Mouse (Mus musculus) lung, postnatal 0 days (tissue): ENCODE measurements around the gene Osbpl8. TPM values are rescaled to one million over a fixed set of nuclear protein-coding genes. Genes with fewer than 3 reads are reported as not detected.
A peak's percentile ranks its signal among the peaks of the same experiment; 100 is the strongest.
"Not testable (repeated sequence)": the region's sequence is repeated elsewhere in the genome, so short reads cannot be mapped to it uniquely, and the experiment has no call there.

Source experiments
- ATAC-seq: fragments of 200-750 bp; cut with Nextera tagmentation; 2 replicates; pipeline ENCODE4 v1.8.0; 2017; ENCODE audit warnings: moderate library complexity
- DNase-seq: peaks from one replicate; pipeline ENCODE4 v3.0.0-alpha.2; 2016; ENCODE audit warnings: low spot score
- H3K27ac ChIP-seq: fragments of 300-500 bp; sonication (generic); 2 replicates; pipeline ENCODE4 v1.5.1; 2014; ENCODE audit warnings: antibody characterized with exemption, mild to moderate bottlenecking, low read length, mixed read lengths
- H3K27me3 ChIP-seq: fragments of 300-500 bp; sonication (generic); replicated peaks from 2 replicates; pipeline ENCODE4 v1.6.1; 2014; ENCODE audit warnings: low read length, mixed read lengths; ENCODE audit not compliant: insufficient read depth
- H3K36me3 ChIP-seq: fragments of 300-500 bp; sonication (generic); 2 replicates; pipeline ENCODE4 v1.6.1; 2014; ENCODE audit warnings: low read length, mixed read lengths; ENCODE audit not compliant: insufficient read depth
- H3K4me1 ChIP-seq: fragments of 300-500 bp; sonication (generic); 2 replicates; pipeline ENCODE4 v1.6.1; 2014; ENCODE audit warnings: antibody characterized with exemption, low read depth, low read length, mixed read lengths; ENCODE audit not compliant: insufficient read depth
- H3K4me2 ChIP-seq: fragments of 300-500 bp; sonication (generic); replicated peaks from 2 replicates; pipeline ENCODE4 v1.6.1; 2014; ENCODE audit warnings: low read depth, mild to moderate bottlenecking, low read length, moderate library complexity, mixed read lengths
- H3K4me3 ChIP-seq: fragments of 300-500 bp; sonication (generic); 2 replicates; pipeline ENCODE4 v1.5.1; 2014; ENCODE audit warnings: low read depth, low read length
- H3K9ac ChIP-seq: fragments of 300-500 bp; sonication (generic); replicated peaks from 2 replicates; pipeline ENCODE4 v1.6.1; 2014; ENCODE audit warnings: low read depth, mild to moderate bottlenecking
- H3K9me3 ChIP-seq: fragments of 300-500 bp; sonication (generic); 2 replicates; pipeline ENCODE4 v1.6.1; 2016; ENCODE audit warnings: low read length, mixed read lengths
- CTCF ChIP-seq: IDR thresholded peaks from 2 replicates; pipeline ENCODE4 v1.5.1; 2016; ENCODE audit warnings: antibody characterized with exemption, mild to moderate bottlenecking
- EP300 ChIP-seq: IDR thresholded peaks from 2 replicates; pipeline ENCODE4 v1.6.1; 2016; ENCODE audit warnings: antibody characterized with exemption, mild to moderate bottlenecking, control low read depth
- WGBS: fragments of 180-500 bp; shearing (Covaris S2); extraction: QIAGEN DNeasy Blood & Tissue Kit; methylation state at CpG from one replicate; pipeline ENCODE4 v1.1.7; 2014; 5-methylcytosine and 5-hydroxymethylcytosine counted together
- polyA plus RNA-seq: library from polyadenylated mRNA; unstranded; fragments of >200 nt; fragmentation: Nextera tagmentation; extraction: Ambion mirVana; gene quantifications from 2 replicates; pipeline ENCODE4 v1.2.1, GENCODE M21; 2015

Osbpl8 gene
- polyA plus RNA-seq, 1 experiment from 2014 or later, result 12.9 TPM

GRCm38 (mm10) chr10:111133271-111133670, 31.3 kb upstream of the Osbpl8 start:
- 82% methylated on average over 5 of the region's 5 CpGs for WGBS
- no peaks in the 10 kb centered on the region for H3K27me3 ChIP-seq
- H3K4me2 ChIP-seq, result no peak overlapping the region
- no peak for DNase-seq
- H3K9ac ChIP-seq, result no peak overlapping the region
- no peak for TF ChIP-seq CTCF
- H3K9me3 ChIP-seq, result no peaks in the 10 kb centered on the region
- no peaks in the 10 kb centered on the region for H3K36me3 ChIP-seq
- H3K4me1 ChIP-seq, result no peaks in the 10 kb centered on the region
- ATAC-seq, result no peak
- no peak overlapping the region for H3K27ac ChIP-seq
- H3K4me3 ChIP-seq, result no peak overlapping the region

- H3K9me3 ChIP-seq, result no peaks in the 10 kb centered on the region
- no peaks in the 10 kb centered on the region for H3K4me1 ChIP-seq
- no peak for TF ChIP-seq EP300
- no peak for TF ChIP-seq CTCF
- no peak overlapping the region for H3K4me2 ChIP-seq
- H3K27me3 ChIP-seq, result no peaks in the 10 kb centered on the region
- no peak for DNase-seq
- no peak overlapping the region for H3K9ac ChIP-seq
- H3K4me3 ChIP-seq, result no peak overlapping the region
- 81% methylated on average over 8 of the region's 8 CpGs for WGBS
- no peak for ATAC-seq
- H3K36me3 ChIP-seq, result no peaks in the 10 kb centered on the region
- no peak overlapping the region for H3K27ac ChIP-seq
These were observed 30.6 kb upstream of the Osbpl8 start for GRCm38 (mm10) chr10:111133936-111134335.

- 68% methylated on average over 9 of the region's 9 CpGs for WGBS
- no peak overlapping the region for H3K4me3 ChIP-seq
- ATAC-seq (no peak; the same call in 1 of the 2 replicates), DNase-seq (peak; percentile 15)
- no peak overlapping the region for H3K9ac ChIP-seq
- no peaks in the 10 kb centered on the region for H3K4me1 ChIP-seq
- no peaks in the 10 kb centered on the region for H3K9me3 ChIP-seq
- no peak overlapping the region for H3K4me2 ChIP-seq
- no peak overlapping the region for H3K27ac ChIP-seq
- TF ChIP-seq CTCF (no peak), EP300 (no peak)
- H3K36me3 ChIP-seq, result no peaks in the 10 kb centered on the region
- no peaks in the 10 kb centered on the region for H3K27me3 ChIP-seq
These were observed 30.1 kb upstream of the Osbpl8 start for GRCm38 (mm10) chr10:111134412-111134957.

- H3K9ac ChIP-seq, H3K27me3 ChIP-seq, ATAC-seq, H3K4me2 ChIP-seq, H3K27ac ChIP-seq, H3K36me3 ChIP-seq, DNase-seq, H3K4me3 ChIP-seq, H3K4me1 ChIP-seq, H3K9me3 ChIP-seq: not testable (repeated sequence)
- 75% methylated on average over 5 of the region's 5 CpGs for WGBS
These were observed 28.2 kb upstream of the Osbpl8 start for GRCm38 (mm10) chr10:111136306-111136705.

- no peaks in the 10 kb centered on the region for H3K36me3 ChIP-seq
- ATAC-seq, result no peak
- H3K27me3 ChIP-seq, result no peaks in the 10 kb centered on the region
- no peaks in the 10 kb centered on the region for H3K4me1 ChIP-seq
- 82% methylated on average over 4 of the region's 4 CpGs for WGBS
- DNase-seq, result no peak
- H3K4me2 ChIP-seq, result no peak overlapping the region
- TF ChIP-seq EP300 (no peak), CTCF (no peak)
- no peak overlapping the region for H3K4me3 ChIP-seq
- H3K9me3 ChIP-seq, result no peaks in the 10 kb centered on the region
- no peak overlapping the region for H3K27ac ChIP-seq
- H3K9ac ChIP-seq, result no peak overlapping the region
These were observed 26.6 kb upstream of the Osbpl8 start for GRCm38 (mm10) chr10:111137905-111138304.

- no peak overlapping the region for H3K9ac ChIP-seq
- H3K9me3 ChIP-seq, result no peaks in the 10 kb centered on the region
- no peak overlapping the region for H3K4me2 ChIP-seq
- H3K4me3 ChIP-seq, result no peak overlapping the region
- H3K27ac ChIP-seq, result no peak overlapping the region
- H3K36me3 ChIP-seq, result no peaks in the 10 kb centered on the region
- H3K4me1 ChIP-seq, result no peaks in the 10 kb centered on the region
- TF ChIP-seq EP300 (no peak), CTCF (no peak)
- ATAC-seq, result no peak
- no peak for DNase-seq
- 60% methylated on average over 1 of the region's 1 CpGs for WGBS
- H3K27me3 ChIP-seq, result no peaks in the 10 kb centered on the region
These were observed 25.4 kb upstream of the Osbpl8 start for GRCm38 (mm10) chr10:111139170-111139569.

- peak; percentile 80 for DNase-seq
- Histone ChIP-seq H3K4me2 (no peak overlapping the region), H3K4me1 (no peaks in the 10 kb centered on the region), H3K9me3 (no peaks in the 10 kb centered on the region), H3K27ac (no peak overlapping the region), H3K4me3 (no peak overlapping the region), H3K36me3 (no peaks in the 10 kb centered on the region), H3K9ac (no peak overlapping the region), H3K27me3 (no peaks in the 10 kb centered on the region)
- WGBS, result 26% methylated on average over 5 of the region's 5 CpGs
- TF ChIP-seq CTCF (no peak), EP300 (no peak; the same call in 1 of the 2 replicates)
- ATAC-seq, result peak; percentile 88
These were observed 24.7 kb upstream of the Osbpl8 start for GRCm38 (mm10) chr10:111139881-111140280.
